Mouse (Mus musculus): ENCODE measurements at regions not wholly inside any gene's neighbourhood (a gene's known extent, or its start where the extent isn't known, plus 50 kb on each side); places are given as distances from the start of the nearest gene placed in this dataset.

DNA sequence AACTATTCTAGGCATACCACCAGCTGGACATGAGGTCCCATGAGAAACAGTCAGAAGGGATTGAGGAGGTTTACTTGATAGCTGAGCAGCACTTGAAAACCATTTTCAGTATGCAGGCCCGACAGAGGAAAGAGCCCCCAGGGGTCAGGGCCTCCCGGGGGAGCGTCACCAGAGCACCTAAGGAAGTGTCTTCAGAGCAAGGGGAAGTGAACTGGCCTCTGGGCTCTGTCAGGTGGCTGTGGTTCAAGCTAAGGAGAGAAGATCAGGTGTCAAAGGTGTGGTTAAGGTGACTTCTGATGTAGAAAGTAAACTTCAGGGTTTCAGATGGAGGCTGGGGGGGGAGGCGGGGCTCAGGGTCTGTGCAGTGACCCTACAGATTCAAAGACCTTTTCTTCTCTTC is 57.3 kb downstream of the Bhlhe40 start:
- H3K4me3 ChIP-seq (ENCODE audit: control insufficient read depth, insufficient read depth, low read length) = no peak overlapping the region
- 10% methylated on average over 4 of the region's 4 CpGs for WGBS
- H3K36me3 ChIP-seq (ENCODE audit: control insufficient read depth, insufficient read depth, low read length) = no peaks in the 10 kb centered on the region
- no peak overlapping the region for H3K27ac ChIP-seq (ENCODE audit: control insufficient read depth, insufficient read depth, low read length)
- peaks cover 11% of the 10 kb centered on the region for H3K4me1 ChIP-seq (replicated peaks; ENCODE audit: control insufficient read depth, insufficient read depth, low read length)
- TF ChIP-seq CTCF (IDR thresholded peaks at IDR 0.05; ENCODE audit: borderline replicate concordance, control insufficient read depth, extremely low read depth, insufficient read depth, low read length, poor library complexity) (no peak), POLR2A (IDR thresholded peaks at IDR 0.05; ENCODE audit: control insufficient read depth, extremely low read depth, insufficient read depth, low read length, poor library complexity) (no peak)
- no peaks in the 10 kb centered on the region for H3K27me3 ChIP-seq (ENCODE audit: control insufficient read depth, insufficient read depth, low read length)
- DNase-seq = peak; percentile 7

- Histone ChIP-seq H3K4me3 (ENCODE audit: control insufficient read depth, insufficient read depth, low read length) (no peak overlapping the region), H3K4me1 (replicated peaks; ENCODE audit: control insufficient read depth, insufficient read depth, low read length) (peaks cover 11% of the 10 kb centered on the region), H3K36me3 (ENCODE audit: control insufficient read depth, insufficient read depth, low read length) (no peaks in the 10 kb centered on the region), H3K27me3 (ENCODE audit: control insufficient read depth, insufficient read depth, low read length) (no peaks in the 10 kb centered on the region), H3K27ac (ENCODE audit: control insufficient read depth, insufficient read depth, low read length) (no peak overlapping the region)
- TF ChIP-seq POLR2A (IDR thresholded peaks at IDR 0.05; ENCODE audit: control insufficient read depth, extremely low read depth, insufficient read depth, low read length, poor library complexity) = no peak
- no peak for TF ChIP-seq CTCF (IDR thresholded peaks at IDR 0.05; ENCODE audit: borderline replicate concordance, control insufficient read depth, extremely low read depth, insufficient read depth, low read length, poor library complexity)
- no peak for DNase-seq
- 59% methylated on average over 3 of the region's 3 CpGs for WGBS
These were observed 58.5 kb downstream of the Bhlhe40 start for GRCm38 (mm10) chr6:108718887-108719286.

GRCm38 (mm10) chr6:108719977-108720376 is 59.5 kb downstream of the Bhlhe40 start:
- 15% methylated on average over 4 of the region's 4 CpGs for WGBS
- Histone ChIP-seq H3K4me1 (replicated peaks; ENCODE audit: control insufficient read depth, insufficient read depth, low read length) (peaks cover 11% of the 10 kb centered on the region), H3K4me3 (ENCODE audit: control insufficient read depth, insufficient read depth, low read length) (no peak overlapping the region), H3K27ac (ENCODE audit: control insufficient read depth, insufficient read depth, low read length) (no peak overlapping the region), H3K36me3 (ENCODE audit: control insufficient read depth, insufficient read depth, low read length) (no peaks in the 10 kb centered on the region), H3K27me3 (ENCODE audit: control insufficient read depth, insufficient read depth, low read length) (no peaks in the 10 kb centered on the region)
- TF ChIP-seq POLR2A (IDR thresholded peaks at IDR 0.05; ENCODE audit: control insufficient read depth, extremely low read depth, insufficient read depth, low read length, poor library complexity) = no peak
- no peak for TF ChIP-seq CTCF (IDR thresholded peaks at IDR 0.05; ENCODE audit: borderline replicate concordance, control insufficient read depth, extremely low read depth, insufficient read depth, low read length, poor library complexity)
- no peak for DNase-seq

DNA sequence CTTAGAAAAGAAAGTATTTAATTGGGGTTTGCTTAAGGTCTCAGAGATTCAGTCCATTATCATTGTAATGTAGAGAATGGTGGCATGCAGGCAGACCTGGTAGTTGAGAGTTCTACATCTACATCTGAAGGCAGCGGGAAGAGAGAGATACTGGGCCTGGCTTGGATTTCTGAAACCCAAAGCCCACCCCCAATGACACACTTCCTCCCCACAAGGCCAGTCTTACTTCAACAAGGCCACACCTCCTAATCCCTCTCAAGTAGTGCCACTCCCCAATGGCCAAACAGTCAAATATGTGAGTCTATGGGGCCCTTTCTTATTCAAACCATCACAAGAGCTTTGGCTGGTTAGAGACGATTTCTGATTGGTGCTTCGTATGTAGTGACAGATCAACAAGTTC is 60.5 kb downstream of the Bhlhe40 start:
- Histone ChIP-seq H3K27ac (ENCODE audit: control insufficient read depth, insufficient read depth, low read length) (no peak overlapping the region), H3K4me3 (ENCODE audit: control insufficient read depth, insufficient read depth, low read length) (no peak overlapping the region), H3K36me3 (ENCODE audit: control insufficient read depth, insufficient read depth, low read length) (no peaks in the 10 kb centered on the region), H3K27me3 (ENCODE audit: control insufficient read depth, insufficient read depth, low read length) (no peaks in the 10 kb centered on the region), H3K4me1 (replicated peaks; ENCODE audit: control insufficient read depth, insufficient read depth, low read length) (peaks cover 11% of the 10 kb centered on the region)
- 98% methylated on average over 3 of the region's 3 CpGs for WGBS
- TF ChIP-seq CTCF (IDR thresholded peaks at IDR 0.05; ENCODE audit: borderline replicate concordance, control insufficient read depth, extremely low read depth, insufficient read depth, low read length, poor library complexity) (no peak), POLR2A (IDR thresholded peaks at IDR 0.05; ENCODE audit: control insufficient read depth, extremely low read depth, insufficient read depth, low read length, poor library complexity) (no peak)
- DNase-seq = no peak

DNA sequence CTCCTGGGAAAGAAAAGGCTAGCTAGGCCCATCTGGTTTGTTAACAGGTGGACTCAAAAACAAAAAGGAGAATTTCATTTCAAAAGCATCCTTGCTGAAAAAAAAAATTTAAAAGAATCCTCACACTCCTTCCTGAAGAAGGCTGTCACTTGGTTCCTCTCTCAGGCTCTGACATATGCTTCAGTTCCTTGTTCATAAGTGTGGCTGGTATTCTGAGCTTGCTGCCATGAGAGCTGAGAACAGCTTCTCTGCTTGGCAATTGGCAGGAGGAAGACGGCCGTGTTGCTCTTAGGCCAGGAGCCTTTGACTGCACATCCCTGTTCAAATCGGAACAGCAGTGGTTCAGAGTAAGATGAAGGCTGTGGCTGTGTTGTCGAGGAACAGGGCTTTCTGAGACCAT is 61.1 kb downstream of the Bhlhe40 start:
- DNase-seq = no peak
- no peaks in the 10 kb centered on the region for H3K36me3 ChIP-seq (ENCODE audit: control insufficient read depth, insufficient read depth, low read length)
- H3K4me1 ChIP-seq (replicated peaks; ENCODE audit: control insufficient read depth, insufficient read depth, low read length) = peaks cover 11% of the 10 kb centered on the region
- WGBS = 76% methylated on average over 4 of the region's 4 CpGs
- no peak overlapping the region for H3K4me3 ChIP-seq (ENCODE audit: control insufficient read depth, insufficient read depth, low read length)
- no peak for TF ChIP-seq POLR2A (IDR thresholded peaks at IDR 0.05; ENCODE audit: control insufficient read depth, extremely low read depth, insufficient read depth, low read length, poor library complexity)
- no peak for TF ChIP-seq CTCF (IDR thresholded peaks at IDR 0.05; ENCODE audit: borderline replicate concordance, control insufficient read depth, extremely low read depth, insufficient read depth, low read length, poor library complexity)
- H3K27me3 ChIP-seq (ENCODE audit: control insufficient read depth, insufficient read depth, low read length) = no peaks in the 10 kb centered on the region
- no peak overlapping the region for H3K27ac ChIP-seq (ENCODE audit: control insufficient read depth, insufficient read depth, low read length)

DNA sequence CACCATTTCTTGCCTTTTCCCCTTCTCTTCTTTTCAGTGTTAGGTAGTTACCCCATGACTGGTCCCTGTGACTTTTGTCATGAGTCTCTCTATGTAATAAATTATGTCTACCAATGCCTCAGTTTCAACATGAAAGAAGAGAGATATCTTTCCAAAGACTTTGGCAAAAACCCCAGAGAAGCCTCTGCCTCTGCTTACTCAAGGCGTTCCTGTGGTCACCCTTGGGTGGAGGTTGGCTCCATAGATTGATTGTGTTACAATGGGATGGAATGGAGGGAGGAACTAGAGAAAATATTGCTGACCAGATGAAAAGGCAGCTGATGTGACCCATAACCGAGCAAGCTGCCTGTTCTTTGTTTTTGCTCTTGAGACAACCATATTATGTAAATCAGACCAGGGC is 59.7 kb upstream of the Arl8b start:
- H3K27me3 ChIP-seq (ENCODE audit: control insufficient read depth, insufficient read depth, low read length) = no peaks in the 10 kb centered on the region
- TF ChIP-seq POLR2A (IDR thresholded peaks at IDR 0.05; ENCODE audit: control insufficient read depth, extremely low read depth, insufficient read depth, low read length, poor library complexity) = no peak
- no peak for TF ChIP-seq CTCF (IDR thresholded peaks at IDR 0.05; ENCODE audit: borderline replicate concordance, control insufficient read depth, extremely low read depth, insufficient read depth, low read length, poor library complexity)
- no peak overlapping the region for H3K4me3 ChIP-seq (ENCODE audit: control insufficient read depth, insufficient read depth, low read length)
- H3K36me3 ChIP-seq (ENCODE audit: control insufficient read depth, insufficient read depth, low read length) = no peaks in the 10 kb centered on the region
- no peak for DNase-seq
- 73% methylated on average over 2 of the region's 2 CpGs for WGBS
- H3K4me1 ChIP-seq (replicated peaks; ENCODE audit: control insufficient read depth, insufficient read depth, low read length) = peaks cover 4% of the 10 kb centered on the region
- no peak overlapping the region for H3K27ac ChIP-seq (ENCODE audit: control insufficient read depth, insufficient read depth, low read length)

DNA sequence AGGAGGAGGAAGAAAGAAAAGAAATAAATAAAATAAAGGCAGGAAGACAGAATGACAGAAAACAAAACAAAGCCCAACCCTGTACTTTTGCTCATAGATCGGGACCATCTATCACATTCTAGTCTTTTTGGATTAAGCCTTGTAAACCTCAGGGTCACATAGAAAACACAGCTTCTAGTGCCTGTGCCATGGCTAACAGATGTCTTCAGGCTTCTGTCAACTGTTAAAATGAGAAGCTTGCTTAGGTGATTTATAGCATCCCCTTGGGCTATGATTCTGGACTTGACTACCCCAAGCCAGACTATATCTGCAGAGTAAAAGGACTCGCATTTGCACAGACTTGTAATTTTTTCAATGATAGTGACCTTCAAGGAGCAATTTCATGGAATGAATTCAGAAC is 59.1 kb upstream of the Arl8b start:
- no peaks in the 10 kb centered on the region for H3K27me3 ChIP-seq (ENCODE audit: control insufficient read depth, insufficient read depth, low read length)
- DNase-seq = no peak
- peaks cover 2% of the 10 kb centered on the region; the same call in 1 of the 2 replicates for H3K4me1 ChIP-seq (replicated peaks; ENCODE audit: control insufficient read depth, insufficient read depth, low read length)
- H3K36me3 ChIP-seq (ENCODE audit: control insufficient read depth, insufficient read depth, low read length) = no peaks in the 10 kb centered on the region
- TF ChIP-seq CTCF (IDR thresholded peaks at IDR 0.05; ENCODE audit: borderline replicate concordance, control insufficient read depth, extremely low read depth, insufficient read depth, low read length, poor library complexity) = no peak
- TF ChIP-seq POLR2A (IDR thresholded peaks at IDR 0.05; ENCODE audit: control insufficient read depth, extremely low read depth, insufficient read depth, low read length, poor library complexity) = no peak
- H3K27ac ChIP-seq (ENCODE audit: control insufficient read depth, insufficient read depth, low read length) = no peak overlapping the region
- WGBS = 94% methylated on average over 2 of the region's 2 CpGs
- H3K4me3 ChIP-seq (ENCODE audit: control insufficient read depth, insufficient read depth, low read length) = no peak overlapping the region
